1 mouse cellular context compared by ENCODE assay signal in the genomic region with DNA sequence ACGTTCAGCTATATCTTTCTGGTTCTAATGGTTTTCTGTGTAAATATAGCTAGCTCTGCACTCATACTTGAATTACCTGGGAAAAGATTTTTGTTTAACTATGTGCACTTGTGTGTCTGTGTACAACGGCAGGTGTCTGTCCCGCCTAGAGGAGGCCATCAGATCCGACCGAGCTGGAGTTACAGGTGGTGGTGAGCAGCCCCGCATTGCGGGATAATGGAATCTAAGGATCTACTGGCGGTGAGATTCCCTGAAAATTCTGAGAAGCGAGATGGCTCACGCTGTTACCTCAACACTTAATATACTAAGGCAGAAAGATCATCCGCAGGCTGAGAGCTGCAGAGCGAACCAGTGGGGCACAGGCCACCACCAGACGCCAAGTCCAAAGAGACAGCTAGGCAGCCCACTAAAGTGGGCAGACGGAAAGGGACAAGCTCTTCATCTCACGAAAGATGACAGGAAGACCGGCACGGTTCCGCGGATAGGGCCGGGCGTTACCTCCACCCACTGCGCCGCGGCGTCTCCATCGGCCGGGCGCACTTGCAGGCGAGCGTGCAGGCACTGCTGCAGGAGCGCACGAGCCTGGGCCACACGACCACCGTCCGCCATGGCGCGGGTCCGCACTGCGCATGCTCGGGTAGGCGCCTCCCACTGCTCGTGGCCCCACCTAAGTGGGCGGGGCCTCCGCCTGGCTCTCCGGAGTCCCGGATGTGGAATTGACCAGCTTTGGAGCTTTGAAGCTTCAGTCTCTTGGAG.
TF ChIP-seq lines count a peak whose summit lies in the region.

Gene Dtd2 (minus strand): TSS at position 625 of the 756 bp plus-strand sequence.

TF ChIP-seq in CH12.LX, 34 proteins besides CTCF, POLR2A, EP300 and RAD21 (continued from another document):
- no peak for TF ChIP-seq KAT2A (IDR thresholded peaks at IDR 0.05; ENCODE audit: insufficient replicate concordance, low read length)
TF ChIP-seq in CH12.LX: peak in this region for 13.
